Mouse (Mus musculus) MEL-GATA-1-ER (cell line): Measurements from ENCODE around the gene Rnf141.
A peak's percentile ranks its signal among the peaks of the same experiment; 100 is the strongest.

Experiments
- DNase-seq: peaks from one replicate; pipeline ENCODE4 v3.0.0-alpha.2; 2012; ENCODE audit warnings: low read depth; ENCODE audit errors: extremely low read depth

The Rnf141 gene

DNA sequence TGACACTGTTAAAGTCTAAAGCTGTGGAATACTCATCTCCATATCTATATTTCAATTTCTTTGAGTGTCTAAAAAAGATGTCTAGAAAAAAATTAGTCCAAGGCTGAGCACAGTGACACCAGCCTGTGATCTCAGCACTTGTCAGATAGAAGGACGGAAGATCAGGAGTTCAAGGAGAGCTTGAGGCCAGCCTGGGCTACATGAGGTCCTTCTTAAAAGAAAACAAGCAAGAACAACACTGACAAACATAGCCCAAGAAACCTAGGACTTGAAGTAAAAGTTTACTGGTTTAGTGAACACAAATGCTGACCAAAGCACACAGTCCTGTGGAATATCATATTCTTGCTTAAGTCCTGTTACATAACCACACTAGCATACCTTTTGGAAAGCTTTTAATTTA is 10.2 kb downstream of the Rnf141 start:
- no peak for DNase-seq

DNA sequence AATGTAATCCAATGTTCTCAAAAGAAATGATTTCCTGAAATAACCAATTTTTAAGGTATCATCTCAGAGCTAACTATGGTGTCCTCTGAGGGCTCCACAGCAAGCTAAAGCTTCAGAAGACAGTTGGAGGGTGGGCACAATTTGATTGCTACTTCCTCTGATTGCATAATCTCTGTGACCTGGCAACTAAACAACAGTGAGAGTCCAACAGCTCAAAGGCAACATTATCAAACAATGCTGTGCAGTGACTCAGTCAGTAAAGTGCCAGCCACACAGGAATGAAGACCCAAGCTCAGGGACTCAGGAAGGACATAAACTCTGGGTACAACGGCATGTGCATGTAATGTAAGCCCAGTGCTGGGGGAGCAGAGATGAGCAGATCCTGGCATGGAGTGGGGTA is 11.2 kb downstream of the Rnf141 start:
- DNase-seq: no peak

DNA sequence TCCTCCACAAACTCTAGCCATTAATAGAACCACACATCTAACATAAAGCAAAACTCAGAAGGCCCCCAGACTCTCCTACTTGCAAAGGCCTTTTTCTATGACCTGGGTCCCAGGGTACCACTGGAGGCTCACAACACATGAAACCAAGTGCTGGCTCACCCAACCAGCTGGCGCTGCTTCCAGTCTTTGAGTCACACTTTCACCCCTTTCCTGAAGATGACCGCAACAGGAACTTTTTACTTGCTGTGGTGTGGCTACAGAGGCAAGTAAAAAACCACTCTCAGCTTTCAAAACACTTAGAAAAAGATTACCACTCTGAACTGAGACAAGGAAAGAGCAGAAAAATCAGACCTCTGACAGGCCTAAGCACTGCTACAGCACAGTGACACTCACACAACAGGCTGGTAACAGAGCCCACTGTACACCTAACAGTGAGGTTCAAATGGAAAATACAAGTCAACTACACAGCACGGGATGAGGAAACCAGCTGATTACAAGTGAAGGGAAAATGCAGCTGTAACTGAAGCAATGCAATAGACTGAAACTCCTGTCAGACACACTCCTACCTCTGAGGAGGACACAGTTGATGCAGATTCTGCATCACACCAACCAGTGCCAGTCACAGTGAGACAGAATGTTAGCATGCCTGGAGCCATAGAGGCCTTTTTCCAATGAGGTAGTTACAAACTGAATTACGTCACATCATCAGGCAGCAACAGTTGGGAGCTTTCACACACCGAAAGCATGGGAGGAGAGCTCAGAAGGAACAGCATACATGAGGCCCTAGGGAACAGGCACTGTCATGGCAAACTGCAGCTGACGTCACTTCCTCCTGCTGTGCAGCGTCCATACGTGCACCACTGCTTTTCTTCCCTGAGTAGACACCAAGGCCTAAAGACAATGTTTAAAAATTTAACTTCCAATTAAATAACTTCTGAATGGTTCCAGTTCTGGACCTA is 20.0 kb downstream of the Rnf141 start:
- no peak for DNase-seq

DNA sequence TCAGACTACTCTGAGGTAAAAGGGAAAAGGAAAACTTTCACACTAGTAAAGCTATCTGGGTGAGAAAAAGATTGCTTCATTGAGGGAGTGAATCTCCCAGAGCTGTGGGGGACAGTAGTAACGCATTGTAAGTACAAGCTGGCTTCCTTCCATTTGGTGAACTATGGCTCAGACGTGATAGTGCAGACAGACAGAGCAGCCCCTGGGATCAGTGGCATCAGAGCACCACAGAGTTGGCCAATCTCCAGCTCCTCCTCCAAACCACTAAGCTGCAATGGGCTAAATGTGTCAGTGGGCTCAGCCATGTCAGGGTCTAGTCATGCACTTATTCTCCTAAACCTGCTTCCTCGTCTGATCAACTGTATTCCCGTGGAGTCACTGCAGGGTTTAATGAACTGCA is 20.7 kb downstream of the Rnf141 start:
- peak; percentile 74 for DNase-seq

DNA sequence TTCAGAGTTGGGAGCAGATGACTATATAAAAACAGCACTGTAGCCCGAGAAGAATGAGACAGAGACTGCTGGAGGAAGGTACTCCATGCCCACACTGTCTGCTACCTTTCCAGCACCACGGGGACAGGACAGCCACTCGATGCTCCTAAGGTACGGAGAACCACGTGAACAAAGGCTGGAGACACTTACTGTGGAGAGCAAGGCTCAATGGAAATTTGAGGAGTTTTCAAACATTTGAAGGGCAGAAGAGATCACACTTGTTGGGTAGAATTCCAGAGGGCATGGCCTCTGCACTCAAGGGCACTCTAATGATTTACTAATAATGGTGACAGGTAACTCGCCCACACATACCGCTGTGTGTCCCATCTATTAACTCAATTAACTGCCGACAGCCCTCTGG is 21.2 kb downstream of the Rnf141 start:
- no peak for DNase-seq

DNA sequence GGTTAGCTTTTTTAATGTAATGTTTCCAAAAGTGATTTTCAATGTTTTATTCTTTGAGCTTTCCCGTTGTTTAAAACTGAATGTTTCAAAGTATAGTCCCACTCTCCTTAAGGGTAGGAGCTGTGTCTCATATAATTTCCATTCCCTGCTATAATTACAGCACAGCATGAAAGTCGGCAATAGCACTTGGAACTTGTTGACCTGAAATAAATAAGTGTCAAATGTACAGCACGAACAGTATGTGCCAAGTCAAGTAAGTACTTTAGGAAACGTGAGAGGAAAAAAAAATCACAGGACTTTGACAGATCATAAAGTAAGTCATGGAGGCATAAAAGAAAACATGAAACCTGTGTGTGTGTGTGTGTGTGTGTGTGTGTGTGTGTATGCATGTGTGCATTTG is 22.2 kb downstream of the Rnf141 start:
- no peak for DNase-seq

DNA sequence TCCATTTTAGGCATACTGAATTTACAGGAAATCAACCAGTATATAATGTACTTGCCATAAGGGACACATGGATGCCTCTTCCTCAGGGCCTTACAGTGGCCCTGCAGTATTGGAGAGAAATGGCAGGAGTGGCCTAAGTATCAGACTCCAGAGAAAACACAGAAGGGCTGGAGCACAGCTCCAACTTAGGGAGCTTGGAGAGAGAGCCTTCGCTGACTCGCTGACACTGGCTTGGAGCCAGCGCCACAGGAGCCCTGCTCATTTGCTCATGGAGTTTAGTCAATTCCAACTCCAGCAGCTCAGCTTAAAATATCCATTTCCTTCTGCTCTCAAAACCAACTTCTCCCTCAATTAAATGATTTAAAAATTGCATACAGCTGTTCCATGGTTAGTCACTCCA is 22.6 kb downstream of the Rnf141 start:
- DNase-seq: no peak

DNA sequence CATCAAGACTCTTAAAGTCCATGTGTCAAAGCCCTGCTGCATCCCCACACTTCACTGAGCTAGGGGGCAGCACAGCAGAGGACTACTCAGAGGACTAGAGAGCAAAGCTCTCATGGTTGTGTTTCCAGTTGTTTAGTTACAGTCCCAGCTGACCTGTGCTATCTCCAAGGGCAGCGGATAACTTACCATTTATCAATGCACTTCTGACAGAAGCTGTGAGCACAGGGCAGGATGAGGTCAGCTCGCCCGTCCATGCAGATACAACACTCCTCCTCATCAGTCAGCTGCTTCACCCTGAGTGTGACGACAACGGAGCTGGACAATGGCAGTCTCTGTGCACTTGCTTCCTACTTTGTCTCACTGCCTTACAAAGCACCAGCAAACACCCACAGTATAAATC is 23.2 kb downstream of the Rnf141 start:
- no peak for DNase-seq

DNA sequence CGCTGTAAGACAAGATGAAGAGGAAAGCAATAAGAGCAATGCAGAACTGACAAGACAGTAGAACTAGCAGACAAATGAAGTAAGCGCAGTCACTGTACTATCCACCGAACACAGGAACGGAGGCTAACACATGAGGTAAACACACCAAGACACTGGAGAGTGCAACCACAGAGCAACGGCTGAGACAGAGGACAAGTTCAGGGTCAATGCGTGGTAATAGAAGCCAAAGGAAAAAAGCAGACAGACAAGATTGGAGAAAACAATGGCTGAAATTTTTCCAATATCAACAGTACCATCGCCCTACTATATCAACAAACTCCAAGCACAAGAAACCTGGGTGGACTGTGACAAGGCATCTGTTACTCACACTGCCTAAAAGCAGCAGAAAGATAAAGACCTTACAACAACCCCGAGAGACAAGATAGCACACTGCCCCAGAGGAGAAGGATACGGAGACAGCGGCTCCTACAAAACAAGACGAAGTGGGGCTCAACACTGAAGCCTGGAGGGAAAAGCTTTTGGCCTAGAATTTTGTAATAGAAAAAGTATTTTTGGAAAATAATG is 25.4 kb downstream of the Rnf141 start:
- DNase-seq: no peak

DNA sequence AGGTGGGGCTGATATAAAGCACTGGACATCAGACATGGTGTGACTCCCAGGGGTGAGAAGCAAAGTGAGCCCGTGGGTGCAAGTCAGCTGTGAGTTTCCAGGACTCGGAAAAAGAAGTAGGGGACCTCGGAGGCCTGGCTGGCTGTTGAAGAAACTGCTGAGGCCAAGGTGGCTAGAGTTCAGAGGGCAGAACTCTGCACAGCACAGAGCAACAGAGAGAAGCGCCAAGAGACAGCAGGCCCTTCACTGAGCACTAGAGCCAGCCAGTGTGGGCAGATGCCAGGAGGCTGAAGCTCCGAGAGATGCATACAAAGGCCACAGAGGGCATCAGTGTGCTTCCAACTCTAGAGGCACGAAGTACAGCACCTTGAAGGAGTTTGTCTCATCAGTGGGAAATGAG is 26.1 kb downstream of the Rnf141 start:
- DNase-seq: no peak

DNA sequence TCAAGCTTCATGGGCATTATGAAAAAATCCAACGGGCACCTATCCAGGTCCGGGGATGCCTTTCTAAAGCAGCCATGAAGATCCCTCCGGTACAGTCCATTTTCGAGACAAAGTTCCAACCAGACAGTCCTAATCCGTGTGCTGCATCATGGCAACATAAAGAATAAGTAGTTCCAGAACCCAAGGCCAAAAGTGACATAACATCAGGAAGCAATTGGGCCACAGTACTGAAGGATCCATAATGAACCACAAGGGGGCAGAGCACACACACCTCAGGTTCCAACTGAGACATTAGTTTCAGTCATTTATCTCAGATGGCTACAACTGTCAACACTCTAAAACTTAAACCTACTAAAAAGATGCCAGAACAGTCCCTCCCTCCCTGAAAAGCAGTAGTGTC is 28.2 kb downstream of the Rnf141 start:
- peak; percentile 56 for DNase-seq

DNA sequence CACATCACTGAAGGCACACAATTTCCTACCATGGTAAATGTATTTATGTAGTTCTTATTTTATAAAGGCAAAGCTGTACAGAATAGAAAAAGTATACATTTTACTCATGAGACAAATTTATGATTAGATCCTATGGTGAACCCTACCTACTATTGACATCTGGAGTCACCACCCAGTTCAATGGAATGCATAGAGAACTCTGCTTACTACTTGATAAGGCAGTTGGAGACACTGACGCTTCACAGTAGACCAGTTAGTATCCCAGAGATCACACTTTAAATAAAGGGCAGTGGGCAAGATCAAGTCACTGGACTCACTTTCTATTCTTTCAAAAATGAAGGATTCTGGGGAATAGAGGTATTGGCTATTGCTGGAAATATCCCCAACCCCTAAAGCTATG is 30.3 kb downstream of the Rnf141 start:
- no peak for DNase-seq

DNA sequence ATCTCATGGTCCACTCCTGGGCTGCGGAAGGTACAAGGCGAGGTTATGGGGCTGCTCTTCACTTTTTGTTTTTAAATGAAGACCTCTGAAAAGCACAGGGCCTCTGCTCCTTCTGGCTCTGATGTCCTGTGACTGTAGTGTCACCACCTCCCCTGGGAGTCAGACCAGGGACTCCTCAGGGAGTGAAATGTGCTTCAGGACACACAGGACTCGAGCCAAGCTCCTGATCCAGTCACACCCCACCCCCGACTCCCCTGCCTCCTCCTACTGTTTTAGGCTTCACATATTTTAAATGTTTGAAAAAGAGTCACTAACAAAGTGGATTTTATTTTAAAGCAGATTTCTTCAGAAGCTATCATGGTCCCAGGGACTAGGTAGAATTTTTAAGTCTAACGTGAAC is 32.7 kb downstream of the Rnf141 start:
- no peak for DNase-seq

DNA sequence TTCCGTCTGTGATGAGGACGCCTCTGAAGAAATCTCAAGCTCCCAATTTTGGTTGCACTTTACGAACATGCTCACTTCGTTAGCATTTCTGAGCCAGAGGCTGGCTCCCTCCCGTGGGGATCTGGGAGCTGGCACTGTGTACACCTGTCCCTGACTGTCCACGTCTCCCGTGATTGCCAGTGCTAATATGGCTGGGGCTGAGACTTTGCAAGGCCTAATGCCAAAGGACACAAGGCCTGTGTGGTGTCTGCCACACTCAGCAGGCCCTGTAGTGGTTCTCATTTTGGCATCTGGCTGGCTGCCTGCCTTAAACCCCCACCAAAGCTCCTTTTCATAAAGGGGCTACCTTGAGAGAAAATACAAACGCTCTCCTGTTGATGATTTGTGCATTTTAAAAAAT is 33.3 kb downstream of the Rnf141 start:
- no peak for DNase-seq

DNA sequence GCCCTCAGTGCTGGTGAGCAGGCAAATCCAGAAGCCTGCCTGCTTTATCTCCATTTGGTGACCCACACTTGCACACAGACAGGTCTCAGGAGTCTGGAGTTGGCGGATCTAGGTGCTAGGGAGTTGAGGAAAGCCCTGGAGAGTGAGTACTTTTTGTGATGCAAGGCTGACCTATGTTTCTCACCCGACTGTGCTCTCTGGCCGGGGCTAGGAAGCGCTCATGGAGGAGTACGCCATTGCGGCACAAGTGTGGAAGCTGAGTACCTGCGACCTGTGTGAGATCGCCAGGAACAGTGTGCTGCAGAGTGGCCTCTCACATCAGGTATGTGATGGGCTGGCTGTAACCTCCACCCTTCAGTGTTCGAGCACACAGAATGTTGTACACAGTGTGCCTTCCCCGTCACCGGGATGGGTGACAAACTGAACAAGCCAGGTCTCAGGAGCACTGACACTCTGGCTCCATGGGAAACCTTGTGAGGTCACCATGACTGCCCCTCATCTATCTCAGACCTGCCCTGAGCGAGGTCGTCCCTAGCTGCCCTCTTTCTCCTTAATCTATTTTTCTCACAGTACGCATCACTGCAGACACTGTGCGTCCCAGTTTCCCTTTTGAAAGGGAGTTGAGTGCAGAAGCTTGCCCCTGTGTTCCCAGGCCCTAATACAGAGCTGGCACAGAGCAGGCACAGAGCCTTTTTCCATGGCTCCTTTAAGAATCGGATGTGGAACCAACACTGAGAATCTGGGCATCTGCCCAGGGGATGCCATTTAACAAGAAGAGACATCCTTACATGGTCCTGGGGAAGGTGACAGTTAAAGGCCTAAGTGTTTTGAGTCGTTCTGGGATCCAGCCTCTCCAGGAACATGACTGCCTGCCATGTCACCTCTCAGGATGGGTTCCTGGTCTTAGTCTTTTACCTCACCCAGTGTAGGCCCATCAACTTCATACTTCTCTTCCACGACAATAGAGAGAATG is 34.4 kb downstream of the Rnf141 start:
- no peak for DNase-seq

DNA sequence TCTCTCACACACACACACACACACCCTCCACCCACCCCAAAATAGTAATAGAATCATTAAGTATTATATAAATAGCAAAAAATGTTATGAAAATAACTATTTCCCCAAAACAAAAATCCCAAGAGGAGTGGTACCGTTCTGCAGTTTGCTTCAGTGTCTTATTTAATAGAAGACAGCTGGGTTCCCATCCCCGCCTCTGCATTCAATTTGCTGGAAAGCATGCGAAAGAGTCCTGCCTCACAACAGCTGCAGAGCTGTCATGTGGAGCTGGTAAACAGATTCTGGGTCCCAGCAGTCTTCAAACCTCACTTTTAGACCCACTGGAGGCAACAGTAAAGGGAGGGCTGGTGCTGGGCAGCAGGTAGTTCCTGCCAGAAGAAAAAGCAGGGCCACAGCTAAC is 35.3 kb downstream of the Rnf141 start:
- no peak for DNase-seq

DNA sequence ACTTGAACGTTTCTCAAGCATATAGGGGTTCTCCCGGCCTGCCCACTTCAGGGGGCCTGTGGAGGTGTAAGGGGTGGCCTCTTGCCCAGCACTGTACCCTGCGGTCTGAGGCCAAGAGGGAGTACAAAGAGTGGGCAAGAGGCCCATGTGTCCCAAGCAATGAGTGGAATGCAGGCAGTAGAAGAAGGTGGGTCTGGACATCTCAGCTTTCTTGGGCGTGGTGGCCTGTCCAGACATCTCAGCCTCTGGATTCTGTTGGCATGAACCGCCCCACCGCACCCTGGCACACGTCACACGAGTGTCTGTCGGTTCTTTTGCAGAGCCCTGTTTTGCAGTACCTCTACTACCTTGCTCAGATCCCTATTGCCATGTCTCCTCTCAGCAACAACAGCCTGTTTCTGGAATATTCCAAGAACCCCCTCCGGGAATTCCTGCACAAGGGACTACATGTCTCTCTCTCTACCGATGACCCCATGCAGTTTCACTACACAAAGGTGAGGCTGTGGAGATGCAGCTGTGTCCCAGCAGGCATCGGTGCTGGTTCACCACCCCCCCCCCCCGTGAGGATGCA is 36.7 kb downstream of the Rnf141 start:
- no peak for DNase-seq

DNA sequence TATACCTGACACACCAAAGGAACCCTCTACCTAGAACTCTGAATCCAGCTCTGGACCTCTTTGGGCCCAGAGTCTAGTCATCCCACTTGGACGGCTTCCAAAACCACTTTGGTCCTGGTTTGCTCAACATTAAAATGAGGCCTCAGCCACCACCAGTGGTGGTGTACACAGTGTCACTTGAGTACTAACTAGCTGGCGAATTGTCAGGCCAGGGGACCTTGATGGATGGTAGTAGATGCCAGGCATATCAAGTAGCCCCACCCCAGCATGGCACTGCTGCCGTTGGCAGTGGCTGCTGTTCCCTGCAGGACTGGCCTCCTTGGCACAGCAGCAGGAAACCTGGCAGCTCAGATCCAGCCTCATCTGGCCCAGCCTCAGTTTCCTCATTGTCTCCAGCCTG is 40.0 kb downstream of the Rnf141 start:
- DNase-seq: no peak

DNA sequence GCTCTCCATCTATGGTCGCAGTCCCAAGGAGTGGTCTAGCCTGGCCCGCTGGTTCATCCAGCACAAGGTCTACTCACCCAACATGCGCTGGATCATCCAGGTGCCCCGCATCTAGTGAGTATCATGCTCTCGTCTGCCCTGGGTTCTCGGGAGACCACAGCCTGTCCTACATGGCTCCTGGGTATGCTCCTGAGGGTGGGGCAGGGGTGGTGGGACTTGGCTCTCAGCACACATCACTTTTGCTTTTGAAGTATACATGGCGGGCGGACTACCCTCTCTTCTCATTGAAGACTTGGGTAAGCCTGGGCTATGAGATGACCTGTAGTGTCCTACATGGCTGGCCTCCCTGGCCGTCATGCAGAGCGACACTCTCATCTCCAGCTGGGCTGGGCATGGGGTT is 41.1 kb downstream of the Rnf141 start:
- DNase-seq: no peak

DNA sequence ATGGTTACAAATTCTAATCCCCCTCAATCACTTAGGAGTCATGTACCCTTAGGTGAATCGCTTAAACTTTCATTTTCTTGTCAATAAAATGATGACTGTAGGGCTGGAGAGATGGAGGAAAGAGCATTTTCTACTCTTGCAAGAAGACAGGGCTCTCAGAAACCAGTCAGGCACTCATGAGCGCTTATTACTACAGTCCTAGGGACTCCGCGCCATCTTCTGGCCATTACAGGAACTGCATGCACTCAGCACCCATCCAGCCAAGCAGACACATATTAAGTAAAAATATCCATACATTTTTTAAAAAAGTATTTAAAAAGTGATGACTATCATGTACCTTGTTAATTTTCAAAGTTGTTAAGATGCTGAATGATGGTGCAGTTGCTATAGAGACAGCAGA is 43.2 kb downstream of the Rnf141 start:
- DNase-seq: peak; percentile 56

DNA sequence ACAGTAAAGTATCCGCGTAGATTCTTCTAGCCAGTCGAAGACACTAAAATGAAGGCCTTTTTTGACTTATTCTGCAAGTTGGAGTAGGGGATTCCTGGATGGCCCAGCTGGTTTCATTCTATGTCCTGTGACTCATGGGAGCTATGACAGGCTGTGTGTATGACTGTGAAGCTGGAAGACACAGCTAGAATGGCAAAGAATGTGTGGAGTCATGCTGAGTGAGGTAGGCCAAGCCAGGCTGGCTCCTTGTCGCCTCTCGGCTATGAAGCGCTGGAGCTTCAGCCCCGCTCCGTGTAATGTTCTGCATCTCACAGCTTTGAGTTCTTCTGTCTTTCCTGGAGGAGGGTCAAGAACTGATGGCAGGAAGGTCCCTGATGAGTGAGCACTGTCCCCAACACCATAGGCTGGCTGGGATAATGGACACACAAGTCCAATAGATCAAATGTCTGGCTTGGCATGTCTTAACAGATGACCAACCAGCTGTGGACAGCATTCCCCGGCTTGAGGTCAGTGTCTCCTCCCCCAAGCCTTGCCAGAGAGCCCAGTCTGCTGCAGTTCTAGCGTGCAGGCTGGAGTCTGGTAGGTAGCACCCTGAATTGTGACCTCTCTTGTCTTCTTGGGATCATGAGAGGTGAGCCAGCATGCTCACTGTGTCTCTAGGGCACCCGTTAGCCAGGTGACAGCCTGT is 46.4 kb downstream of the Rnf141 start:
- no peak for DNase-seq
